Mouse (Mus musculus): ENCODE measurements around the gene Mas1. TPM values are rescaled to one million over a fixed set of nuclear protein-coding genes. Genes with fewer than 3 reads are reported as not detected.

Mas1 gene
- polyA plus RNA-seq, 1 experiment from 2014 or later: 0.20 TPM

- TF ChIP-seq CTCF (IDR thresholded peaks at IDR 0.05; ENCODE audit: low read depth): 0 out of 2 replicates have a peak, but pooled peaks have one; percentile 6
- H3K4me1 ChIP-seq (replicated peaks; ENCODE audit: insufficient read depth, low read length): peaks cover 29% of the 10 kb centered on the region
- H3K27me3 ChIP-seq (ENCODE audit: insufficient read depth, low read length): no peaks in the 10 kb centered on the region
- DNase-seq (ENCODE audit: low spot score) (peak; percentile 57), ATAC-seq (replicated peaks; ENCODE audit: low FRiP score, low read depth) (no peak)
- H3K9ac ChIP-seq (ENCODE audit: low read depth, low read length): no peak overlapping the region
- H3K27ac ChIP-seq: peak overlapping the region; percentile 76
- no peaks in the 10 kb centered on the region for H3K9me3 ChIP-seq (replicated peaks; ENCODE audit: low read length)
- H3K36me3 ChIP-seq (ENCODE audit: insufficient read depth, low read length): no peaks in the 10 kb centered on the region
- WGBS: 34% methylated on average over 8 of the region's 8 CpGs
- H3K4me3 ChIP-seq (replicated peaks; ENCODE audit: low read depth, low read length): no peak overlapping the region
- no peak overlapping the region for H3K4me2 ChIP-seq (ENCODE audit: low read length)
Measured at GRCm38 (mm10) chr17:12793660-12794406, 74.1 kb downstream of the Mas1 start.

- DNase-seq (ENCODE audit: low spot score) (peak; percentile 24), ATAC-seq (replicated peaks; ENCODE audit: low FRiP score, low read depth) (peak; percentile 84)
- Histone ChIP-seq H3K4me2 (ENCODE audit: low read length) (no peak overlapping the region), H3K4me1 (replicated peaks; ENCODE audit: insufficient read depth, low read length) (peaks cover 29% of the 10 kb centered on the region), H3K36me3 (ENCODE audit: insufficient read depth, low read length) (no peaks in the 10 kb centered on the region), H3K27ac (peak overlapping the region; percentile 1), H3K9me3 (replicated peaks; ENCODE audit: low read length) (no peaks in the 10 kb centered on the region), H3K9ac (ENCODE audit: low read depth, low read length) (no peak overlapping the region), H3K27me3 (ENCODE audit: insufficient read depth, low read length) (no peaks in the 10 kb centered on the region), H3K4me3 (replicated peaks; ENCODE audit: low read depth, low read length) (no peak overlapping the region)
- no peak for TF ChIP-seq CTCF (IDR thresholded peaks at IDR 0.05; ENCODE audit: low read depth)
- WGBS: 59% methylated on average over 11 of the region's 11 CpGs
Measured at GRCm38 (mm10) chr17:12792422-12793206, 75.3 kb downstream of the Mas1 start.

GRCm38 (mm10) chr17:12791420-12791819 lies 76.5 kb downstream of the Mas1 start:
- TF ChIP-seq CTCF (IDR thresholded peaks at IDR 0.05; ENCODE audit: low read depth): no peak
- 0 out of 2 replicates have a peak, but pooled peaks have one; percentile 7 for ATAC-seq (replicated peaks; ENCODE audit: low FRiP score, low read depth)
- Histone ChIP-seq H3K4me1 (replicated peaks; ENCODE audit: insufficient read depth, low read length) (peaks cover 29% of the 10 kb centered on the region), H3K4me2 (ENCODE audit: low read length) (no peak overlapping the region), H3K4me3 (replicated peaks; ENCODE audit: low read depth, low read length) (no peak overlapping the region), H3K27me3 (ENCODE audit: insufficient read depth, low read length) (no peaks in the 10 kb centered on the region), H3K36me3 (ENCODE audit: insufficient read depth, low read length) (no peaks in the 10 kb centered on the region), H3K27ac (peak overlapping the region; percentile 82), H3K9me3 (replicated peaks; ENCODE audit: low read length) (no peaks in the 10 kb centered on the region), H3K9ac (ENCODE audit: low read depth, low read length) (no peak overlapping the region)
- DNase-seq (ENCODE audit: low spot score): peak; percentile 57
- 20% methylated on average over 4 of the region's 4 CpGs for WGBS

- no peak overlapping the region for H3K9ac ChIP-seq (ENCODE audit: low read depth, low read length)
- H3K27me3 ChIP-seq (ENCODE audit: insufficient read depth, low read length): no peaks in the 10 kb centered on the region
- 28% methylated on average over 5 of the region's 5 CpGs for WGBS
- H3K9me3 ChIP-seq (replicated peaks; ENCODE audit: low read length): no peaks in the 10 kb centered on the region
- peaks cover 29% of the 10 kb centered on the region for H3K4me1 ChIP-seq (replicated peaks; ENCODE audit: insufficient read depth, low read length)
- DNase-seq (ENCODE audit: low spot score) (no peak), ATAC-seq (replicated peaks; ENCODE audit: low FRiP score, low read depth) (no peak)
- no peak overlapping the region for H3K4me3 ChIP-seq (replicated peaks; ENCODE audit: low read depth, low read length)
- H3K27ac ChIP-seq: peak overlapping the region; percentile 82
- TF ChIP-seq CTCF (IDR thresholded peaks at IDR 0.05; ENCODE audit: low read depth): no peak
- no peak overlapping the region for H3K4me2 ChIP-seq (ENCODE audit: low read length)
- H3K36me3 ChIP-seq (ENCODE audit: insufficient read depth, low read length): no peaks in the 10 kb centered on the region
Measured at GRCm38 (mm10) chr17:12791079-12791406, 76.9 kb downstream of the Mas1 start.

Small RNAs within 50 kb of the gene (microRNA-seq; reads per million reads assigned to microRNA genes)
- not detected for gene Gm24085

Other genes with a start within 250 kb of the Mas1 start
- gene Slc22a1, start 192.3 kb downstream of the Mas1 start, polyA plus RNA-seq (2015; fragmentation: Nextera tagmentation; extraction: Ambion mirVana): 57.4 and 70.3 TPM in 2 replicates
- 16.1 and 16.7 TPM in 2 replicates for gene Igf2r, start 98.5 kb downstream of the Mas1 start, polyA plus RNA-seq (2015; fragmentation: Nextera tagmentation; extraction: Ambion mirVana)
- gene Mrgprh, start 7.9 kb upstream of the Mas1 start, polyA plus RNA-seq (2015; fragmentation: Nextera tagmentation; extraction: Ambion mirVana): not detected in 2 replicates
- 0.59 and 1.1 TPM in 2 replicates for gene Pnldc1, start 42.1 kb upstream of the Mas1 start, polyA plus RNA-seq (2015; fragmentation: Nextera tagmentation; extraction: Ambion mirVana)
- 304 and 328 TPM in 2 replicates for gene Tcp1, start 47.6 kb upstream of the Mas1 start, polyA plus RNA-seq (2015; fragmentation: Nextera tagmentation; extraction: Ambion mirVana)
- 133 and 140 TPM in 2 replicates for gene Mrpl18, start 48.2 kb upstream of the Mas1 start, polyA plus RNA-seq (2015; fragmentation: Nextera tagmentation; extraction: Ambion mirVana)
- 4.4 and 5.4 TPM in 2 replicates for gene Acat3, start 72.5 kb upstream of the Mas1 start, polyA plus RNA-seq (2015; fragmentation: Nextera tagmentation; extraction: Ambion mirVana)
- gene Acat2, start 92.6 kb upstream of the Mas1 start, polyA plus RNA-seq (2015; fragmentation: Nextera tagmentation; extraction: Ambion mirVana): 103 and 119 TPM in 2 replicates
- 143 and 150 TPM in 2 replicates for gene Wtap, start 126.0 kb upstream of the Mas1 start, polyA plus RNA-seq (2015; fragmentation: Nextera tagmentation; extraction: Ambion mirVana)
- 295 and 310 TPM in 2 replicates for gene Sod2, start 138.7 kb upstream of the Mas1 start, polyA plus RNA-seq (2015; fragmentation: Nextera tagmentation; extraction: Ambion mirVana)
- 0.10 and 0.12 TPM in 2 replicates for gene Gpr31b, start 184.2 kb upstream of the Mas1 start, polyA plus RNA-seq (2015; fragmentation: Nextera tagmentation; extraction: Ambion mirVana)
- 0.16 and 0.23 TPM in 2 replicates for gene Tcp10b, start 193.0 kb upstream of the Mas1 start, polyA plus RNA-seq (2015; fragmentation: Nextera tagmentation; extraction: Ambion mirVana)